Mouse (Mus musculus): ENCODE results near the gene Cln6. TPM values are rescaled to one million over a fixed set of nuclear protein-coding genes. Genes with fewer than 3 reads are reported as not detected.
"Not testable (repeated sequence)": the region's sequence is repeated elsewhere in the genome, so short reads cannot be mapped to it uniquely, and the experiment has no call there.

Gene Cln6
- total RNA-seq, 2 experiments from 2014 or later = 10.3 to 13.7 TPM

GRCm38 (mm10) chr9:62827939-62828652 is 10.5 kb upstream of the Cln6 start:
- intact Hi-C loops (cut with DNase I) = loop anchor here (2.0 to 5.0 kb wide), 2 partner anchors 17 to 46 kb away; partner anchors contain the start of gene Fem1b

GRCm38 (mm10) chr9:62828662-62829086 is 9.9 kb upstream of the Cln6 start:
- intact Hi-C loops (cut with DNase I) = loop anchor here (2.0 to 5.0 kb wide), 2 partner anchors 18 to 46 kb away; partner anchors contain the start of gene Fem1b
- peak; percentile 94 for DNase-seq (ENCODE audit: low spot score in 2 of 2)

More at GRCm38 (mm10) chr9:62827939-62828652, 10.5 kb upstream of the Cln6 start:
- DNase-seq (ENCODE audit: low spot score in 2 of 2) = no peak

- intact Hi-C loops (cut with DNase I) = loop anchor here (2.0 to 5.0 kb wide), 2 partner anchors 19 to 48 kb away; partner anchors contain the start of gene Fem1b
- DNase-seq (ENCODE audit: low spot score in 2 of 2) = no peak
Measured at GRCm38 (mm10) chr9:62829877-62830276, 8.7 kb upstream of the Cln6 start.

- no peak for DNase-seq (ENCODE audit: low spot score in 2 of 2)
- intact Hi-C loops (cut with DNase I) = no loop called here
Measured at GRCm38 (mm10) chr9:62834906-62835305, 3.7 kb upstream of the Cln6 start.

GRCm38 (mm10) chr9:62835705-62836446 is 2.7 kb upstream of the Cln6 start:
- intact Hi-C loops (cut with DNase I) = no loop called here
- DNase-seq (ENCODE audit: low spot score in 2 of 2) = no peak

GRCm38 (mm10) chr9:62837611-62838010 is 974 bp upstream of the Cln6 start:
- DNase-seq (ENCODE audit: low spot score in 2 of 2) = no peak
- intact Hi-C loops (cut with DNase I) = no loop called here

- no peak for DNase-seq (ENCODE audit: low spot score in 2 of 2)
- intact Hi-C loops (cut with DNase I) = no loop called here
Measured at GRCm38 (mm10) chr9:62838146-62838505, 459 bp upstream of the Cln6 start.

- no peak for DNase-seq (ENCODE audit: low spot score in 2 of 2)
- intact Hi-C loops (cut with DNase I) = no loop called here
Measured at GRCm38 (mm10) chr9:62839172-62839770, 686 bp downstream of the Cln6 start.

- intact Hi-C loops (cut with DNase I) = no loop called here
- DNase-seq (ENCODE audit: low spot score in 2 of 2) = no peak
Measured at GRCm38 (mm10) chr9:62843356-62844024, 4.9 kb downstream of the Cln6 start.

GRCm38 (mm10) chr9:62844461-62844860 is 5.9 kb downstream of the Cln6 start:
- no peak for DNase-seq (ENCODE audit: low spot score in 2 of 2)
- intact Hi-C loops (cut with DNase I) = no loop called here

GRCm38 (mm10) chr9:62847694-62848093 is 9.1 kb downstream of the Cln6 start:
- DNase-seq (ENCODE audit: low spot score in 2 of 2) = peak; percentile 75 to 83
- intact Hi-C loops (cut with DNase I) = loop anchor here (2.0 to 5.0 kb wide), 2 partner anchors 130 to 277 kb away; no protein-coding TSS in a partner anchor

- peak in 1 of 2 experiments; percentile 8 for DNase-seq (ENCODE audit: low spot score in 2 of 2)
- intact Hi-C loops (cut with DNase I) = loop anchor here (5.0 kb wide), 1 partner anchor 129 kb away; no protein-coding TSS in a partner anchor
Measured at GRCm38 (mm10) chr9:62848641-62849040, 10.1 kb downstream of the Cln6 start.

- no peak for DNase-seq (ENCODE audit: low spot score in 2 of 2)
- intact Hi-C loops (cut with DNase I) = no loop called here
Measured at GRCm38 (mm10) chr9:62851571-62851970, 13.0 kb downstream of the Cln6 start.

- DNase-seq (ENCODE audit: low spot score in 2 of 2) = no peak
- intact Hi-C loops (cut with DNase I) = no loop called here
Measured at GRCm38 (mm10) chr9:62854483-62854882, 15.9 kb downstream of the Cln6 start.

- no peak for DNase-seq (ENCODE audit: low spot score in 2 of 2)
- intact Hi-C loops (cut with DNase I) = no loop called here
Measured at GRCm38 (mm10) chr9:62857216-62857615, 18.6 kb downstream of the Cln6 start.

- intact Hi-C loops (cut with DNase I) = no loop called here
- DNase-seq (ENCODE audit: low spot score in 2 of 2) = no peak
Measured at GRCm38 (mm10) chr9:62857719-62858261, 19.2 kb downstream of the Cln6 start, which contains the start of gene Calml4. Gene Calml4 (plus strand): TSS chr9:62858080.

GRCm38 (mm10) chr9:62858266-62859019 is 19.9 kb downstream of the Cln6 start:
- intact Hi-C loops (cut with DNase I) = no loop called here
- DNase-seq (ENCODE audit: low spot score in 2 of 2) = no peak

GRCm38 (mm10) chr9:62860102-62860501 is 21.5 kb downstream of the Cln6 start:
- intact Hi-C loops (cut with DNase I); DNase-seq (ENCODE audit: low spot score in 2 of 2): not testable (repeated sequence)

GRCm38 (mm10) chr9:62860866-62861265 is 22.3 kb downstream of the Cln6 start:
- DNase-seq (ENCODE audit: low spot score in 2 of 2) = no peak
- intact Hi-C loops (cut with DNase I) = no loop called here

Data from left cerebral cortex, postnatal 36 days (tissue).